Mouse (Mus musculus) stomach, postnatal 0 days (tissue): ENCODE results near the gene Pofut1.

Experiments
- CTCF ChIP-seq: IDR thresholded peaks from 2 replicates; pipeline ENCODE4 v1.5.1; 2016; ENCODE audit warnings: antibody characterized with exemption, low read depth, mild to moderate bottlenecking, moderate library complexity
- EP300 ChIP-seq: optimal IDR thresholded peaks from 2 replicates; pipeline ENCODE3; 2016; ENCODE audit warnings: antibody characterized with exemption

GRCm38 (mm10) chr2:153222566-153222965, 18.8 kb upstream of the Pofut1 start:
- TF ChIP-seq EP300, result no peak
- TF ChIP-seq CTCF, result no peak
